Mouse (Mus musculus): ENCODE data around the gene Fam102b.

Fam102b gene

DNA sequence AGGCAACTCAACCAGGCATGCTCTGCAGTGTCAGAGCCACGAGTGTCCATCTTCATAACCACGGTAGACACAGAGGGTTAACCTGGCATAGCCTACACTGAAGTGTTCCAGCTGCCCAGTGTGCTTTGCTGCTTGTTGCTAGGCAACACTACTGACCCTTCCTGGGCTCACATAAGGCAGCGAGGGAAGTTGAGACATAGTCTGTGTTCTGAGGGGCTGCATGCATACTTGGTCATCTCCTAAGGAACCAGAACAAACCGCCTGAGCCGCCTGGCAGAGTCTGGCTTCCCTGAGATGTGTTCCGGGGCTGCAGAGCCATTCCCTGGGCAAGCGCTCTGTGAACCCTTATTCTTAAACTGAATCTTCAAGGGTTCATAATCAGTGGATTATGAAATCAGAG, 66.2 kb downstream of the Fam102b start:
- DNase-seq (ENCODE audit: low spot score in 2 of 2) = no peak

DNA sequence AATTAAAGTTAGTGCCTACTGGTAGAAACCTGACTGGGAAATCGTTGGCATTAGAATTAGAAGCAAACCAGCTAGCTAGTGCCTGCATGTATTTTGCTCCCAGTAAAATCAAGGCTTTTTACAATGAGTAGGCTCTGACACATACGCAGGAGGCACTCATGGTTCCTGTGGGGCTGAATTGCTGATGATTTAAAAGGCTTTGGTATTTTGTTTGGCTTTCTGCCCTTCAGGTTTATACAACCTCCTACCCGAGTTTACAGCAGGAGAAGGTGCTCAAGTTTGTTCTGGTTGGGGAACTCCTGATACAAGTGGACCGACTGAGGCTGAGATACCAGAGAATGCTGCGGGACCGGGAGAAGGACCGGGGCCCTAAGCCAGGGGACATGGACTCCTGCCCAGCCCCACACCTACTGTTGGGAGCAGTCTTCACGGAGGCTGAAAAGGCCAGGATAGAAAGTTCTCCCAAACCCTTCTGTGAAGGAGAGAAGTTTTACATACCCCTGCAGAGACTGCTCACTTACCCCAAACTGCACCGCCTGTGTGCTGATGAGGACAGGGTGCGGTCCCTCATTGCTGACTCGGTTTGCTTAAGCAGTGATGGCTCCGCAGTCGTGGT, 67.6 kb downstream of the Fam102b start:
- no peak for DNase-seq (ENCODE audit: low spot score in 2 of 2)

DNA sequence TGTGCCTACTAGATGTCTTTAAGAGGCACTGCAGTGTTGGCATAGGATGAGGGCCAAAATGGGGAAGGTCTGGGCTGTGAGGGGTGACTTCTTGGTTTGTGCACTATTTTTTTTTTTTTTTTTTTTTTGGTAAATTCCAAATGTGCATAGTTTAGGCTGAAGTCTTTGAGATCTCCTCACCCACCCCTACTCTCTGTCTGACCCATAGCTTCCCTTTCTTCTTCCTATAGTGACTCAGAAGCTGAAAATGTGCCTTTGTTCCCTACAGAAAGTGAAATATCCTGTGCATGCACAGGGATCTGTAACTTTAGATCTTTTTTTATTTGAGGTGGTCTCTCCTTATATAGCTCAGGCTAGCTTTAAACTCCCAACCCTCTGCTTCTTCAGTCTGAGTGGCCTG, 69.4 kb downstream of the Fam102b start:
- no peak for DNase-seq (ENCODE audit: low spot score in 2 of 2)

DNA sequence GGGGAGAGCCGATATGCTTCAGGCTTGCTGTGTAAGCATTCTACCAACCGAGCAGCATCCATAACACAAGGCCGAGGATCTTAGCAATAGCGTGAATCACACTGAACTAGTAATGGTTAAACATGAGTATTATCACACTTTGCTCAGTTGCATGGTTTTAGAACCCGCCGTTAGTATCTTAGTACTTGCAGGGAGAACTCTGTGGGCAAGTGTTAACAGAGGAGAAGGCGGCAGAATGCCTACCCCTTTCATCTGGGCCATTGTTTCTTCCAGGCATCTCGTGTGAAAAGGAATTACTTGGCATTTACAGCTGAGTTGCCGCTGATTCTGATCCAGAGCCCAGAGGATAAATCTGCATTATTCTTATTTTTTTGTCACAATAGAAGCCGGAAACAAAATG, 86.4 kb downstream of the Fam102b start:
- DNase-seq (ENCODE audit: low spot score in 2 of 2) = no peak

DNA sequence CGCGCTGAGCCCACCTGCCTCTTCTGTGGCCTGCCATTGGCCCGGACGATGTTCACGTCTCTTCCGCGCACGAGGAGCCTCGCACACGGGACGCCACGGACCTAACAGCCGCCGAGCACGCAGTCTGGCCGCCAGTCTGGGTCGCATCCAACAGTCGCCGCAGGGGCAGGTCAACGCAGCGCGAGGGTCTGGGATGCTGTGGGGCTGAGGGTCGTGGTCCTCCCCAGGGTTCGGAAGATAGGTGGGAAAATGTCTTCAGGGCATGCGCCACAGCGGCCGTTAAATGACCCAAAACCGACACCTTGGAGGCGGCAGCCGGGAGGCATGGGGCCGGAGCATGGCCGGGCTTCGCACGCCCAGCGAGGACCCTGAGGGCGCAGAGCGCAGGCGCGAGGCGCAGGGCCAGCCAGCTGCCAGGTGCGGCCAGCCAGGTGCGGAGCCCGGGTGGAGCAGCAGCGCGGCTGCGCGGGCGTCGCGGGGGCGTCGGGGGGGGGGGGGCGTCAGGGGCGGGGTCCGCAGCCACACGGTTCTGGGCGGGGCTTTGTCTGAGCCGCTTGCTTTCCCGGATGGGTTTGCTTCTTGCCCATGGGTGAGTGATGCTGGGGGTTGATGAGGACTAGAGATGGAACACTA, 87.3 kb downstream of the Fam102b start, which contains the start of gene Gm9857:
Gm9857 (minus strand) TSS at position 445 of the 633 bp plus-strand sequence.
- no peak for DNase-seq (ENCODE audit: low spot score in 2 of 2)

DNA sequence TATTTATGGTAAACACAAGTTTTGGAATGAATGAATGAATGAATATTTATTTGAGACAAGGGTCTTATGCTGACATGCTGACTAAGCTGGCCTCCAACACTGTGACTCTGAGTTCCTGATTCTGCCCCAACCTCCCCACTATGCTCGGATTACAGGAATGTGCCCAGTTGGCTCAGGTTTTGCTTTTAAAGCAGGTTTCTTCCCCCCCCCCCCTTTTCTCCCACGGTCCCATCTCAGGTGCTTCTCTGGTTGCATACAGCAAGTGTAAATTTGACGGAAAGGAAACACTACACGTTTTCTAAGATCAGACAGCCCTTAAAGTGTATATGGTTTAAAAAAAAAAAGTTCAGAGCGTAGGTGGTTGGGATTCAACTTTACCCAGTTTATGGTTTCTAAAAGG, 87.8 kb downstream of the Fam102b start, which contains the start of gene Henmt1:
Henmt1 (plus strand) TSS at position 301 of the 400 bp plus-strand sequence.
- DNase-seq (ENCODE audit: low spot score in 2 of 2) = no peak

DNA sequence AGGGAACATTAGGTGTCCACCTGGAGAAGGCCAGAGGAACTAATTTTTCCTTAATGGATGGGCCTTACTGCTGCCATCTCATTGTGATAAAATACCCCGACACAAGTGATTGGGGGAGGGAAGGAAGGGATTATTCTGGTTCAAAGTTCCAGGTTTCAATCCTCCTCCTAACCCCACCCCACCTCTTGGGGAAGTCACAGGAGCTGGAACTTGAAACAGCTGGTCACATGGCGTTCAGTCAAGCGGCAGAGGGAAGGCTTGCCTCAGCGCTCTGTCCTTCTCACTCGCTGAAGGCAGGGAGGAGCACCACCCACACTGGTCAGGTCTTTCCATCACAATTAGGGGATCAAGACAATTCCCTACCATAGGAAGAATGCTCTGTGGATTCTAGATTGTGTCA, 88.7 kb downstream of the Fam102b start:
- DNase-seq (ENCODE audit: low spot score in 2 of 2) = no peak

DNA sequence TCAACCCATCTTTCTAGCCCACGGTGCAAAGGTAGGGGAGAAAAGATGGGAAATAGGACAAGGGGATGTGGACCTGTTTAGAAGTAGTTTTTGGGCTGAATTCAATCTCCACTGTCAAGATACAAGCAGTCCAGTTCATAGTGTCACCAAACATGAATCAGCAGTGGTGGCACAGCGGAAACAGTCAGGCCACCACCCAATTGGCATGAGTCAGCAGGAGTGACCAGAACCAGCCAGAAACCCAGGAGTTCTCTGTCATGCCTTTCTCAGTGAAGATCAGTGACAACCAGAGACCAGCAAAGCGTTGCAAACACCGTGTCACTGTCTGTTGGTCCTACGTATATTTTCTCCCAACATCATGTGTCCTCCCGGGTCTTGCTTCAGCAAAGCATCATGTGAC, 93.8 kb downstream of the Fam102b start:
- DNase-seq (ENCODE audit: low spot score in 2 of 2) = no peak

DNA sequence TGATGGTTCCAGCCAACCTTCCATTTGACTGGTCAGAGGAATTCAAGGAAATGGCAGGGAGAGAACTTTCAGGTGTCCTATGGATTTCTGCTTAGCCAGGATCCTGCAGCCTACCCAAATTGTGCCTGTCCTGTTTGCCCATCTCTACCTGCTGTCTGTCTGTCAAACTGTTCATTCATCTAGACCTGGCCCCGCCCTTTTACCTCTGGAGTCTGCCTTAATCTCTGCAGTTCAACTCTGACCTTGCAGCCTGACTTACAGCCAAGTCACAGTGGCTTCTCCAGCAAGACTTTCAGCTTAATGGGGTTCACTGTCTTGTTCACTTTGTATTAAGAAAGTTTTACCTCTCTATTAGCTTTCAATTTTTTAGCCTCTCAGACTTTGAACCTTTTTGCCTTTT, 101.1 kb downstream of the Fam102b start:
- DNase-seq (ENCODE audit: low spot score in 2 of 2) = no peak

DNA sequence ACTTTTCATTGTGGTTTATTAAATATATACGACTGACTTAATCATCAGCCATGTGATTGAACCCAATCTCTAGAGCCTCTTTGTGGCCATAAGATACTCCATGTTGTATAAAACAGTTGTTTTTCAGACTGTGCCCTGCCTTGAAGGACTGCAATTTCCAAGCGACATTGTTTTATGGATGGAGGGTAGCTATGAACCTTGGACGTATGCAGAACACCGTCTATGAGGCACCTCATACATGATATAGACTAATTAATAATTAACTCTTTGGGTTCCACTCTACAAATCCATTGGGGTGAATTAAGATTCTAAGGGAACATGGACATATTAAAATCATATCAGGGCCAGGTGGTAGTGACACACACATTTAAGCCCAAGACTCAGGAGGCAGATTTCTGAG, 101.7 kb downstream of the Fam102b start:
- no peak for DNase-seq (ENCODE audit: low spot score in 2 of 2)

DNA sequence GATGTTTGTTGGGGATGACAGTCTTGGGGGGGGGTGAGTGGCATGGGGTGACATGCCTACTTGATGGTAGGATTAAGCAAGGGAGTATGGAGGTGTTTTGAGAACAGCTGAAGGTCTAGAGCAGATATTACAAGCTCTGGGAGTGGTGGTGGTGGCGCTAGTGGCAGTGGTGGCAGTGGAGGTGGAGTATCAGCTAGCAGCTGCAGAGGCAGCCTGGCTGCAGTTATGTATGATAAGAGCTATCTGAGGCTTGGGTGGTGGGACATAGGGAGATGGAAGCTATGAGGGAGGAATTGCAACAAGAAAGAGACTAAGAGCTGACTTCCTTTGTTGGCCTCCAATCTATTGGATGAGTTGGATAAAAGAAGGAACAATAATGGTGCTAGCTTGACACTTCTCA, 105.6 kb downstream of the Fam102b start:
- DNase-seq (ENCODE audit: low spot score in 2 of 2) = no peak

Data from heart, adult 9 months (tissue).